Mouse (Mus musculus): ENCODE data around the gene Plcd1. TPM values are rescaled to one million over a fixed set of nuclear protein-coding genes. Genes with fewer than 3 reads are reported as not detected.

Gene Plcd1
- 25.0 and 25.6 TPM in 2 replicates for polyA plus RNA-seq (2015; fragmentation: Nextera tagmentation; extraction: Ambion mirVana)

DNA sequence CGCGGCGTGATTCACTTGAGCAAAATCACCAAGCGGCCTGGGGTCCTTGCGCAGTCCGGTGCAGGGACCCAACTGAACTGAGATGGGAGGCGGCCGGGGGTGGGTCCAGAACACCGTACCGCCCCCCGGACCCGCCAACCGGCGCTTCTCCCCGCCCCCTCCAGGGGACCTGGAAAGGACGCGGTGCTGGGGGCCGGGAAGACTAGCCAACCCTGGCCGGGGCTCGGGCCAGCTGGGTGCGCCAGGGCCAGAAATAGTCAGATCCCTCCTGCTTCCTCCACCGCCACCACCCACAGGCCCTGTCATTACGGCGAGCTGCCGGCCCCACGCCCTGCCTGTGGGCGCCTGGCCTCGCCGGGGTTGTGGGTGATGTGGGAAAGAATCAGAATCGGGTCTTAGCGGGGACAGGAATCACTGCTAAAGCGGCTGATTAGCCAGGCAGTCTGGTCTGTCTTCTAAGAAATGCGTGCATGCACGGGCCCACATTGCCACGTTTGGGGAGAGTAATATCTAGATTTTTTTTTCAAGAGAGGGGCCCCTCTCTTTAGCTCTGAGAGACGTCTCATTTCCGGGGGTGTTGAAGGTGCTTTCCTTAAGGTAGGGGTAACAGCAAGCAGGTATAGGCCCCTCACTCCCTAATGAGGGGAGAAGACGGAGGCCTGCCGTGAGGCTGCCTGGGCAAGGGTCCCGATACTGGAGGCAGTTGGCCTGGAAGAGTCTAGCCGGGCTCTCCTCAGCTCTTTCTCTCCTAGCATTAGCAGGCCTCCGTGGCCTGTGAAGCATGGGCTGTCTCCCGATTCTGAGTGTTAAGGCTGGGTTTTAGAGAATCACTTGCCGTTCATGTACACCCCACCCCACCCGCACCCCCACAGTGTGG is at the start of gene Plcd1:
Gene Plcd1 (minus strand): TSS at position 84 of the 877 bp plus-strand sequence.
- Histone ChIP-seq H3K27ac (replicated peaks) (peak within 1 kb of the TSS; percentile 65), H3K36me3 (no peaks in the 10 kb centered on the region), H3K27me3 (peaks cover 42% of the 10 kb centered on the region), H3K4me1 (replicated peaks) (peaks cover 56% of the 10 kb centered on the region), H3K4me2 (peak within 1 kb of the TSS; percentile 81), H3K9ac (peak within 1 kb of the TSS; percentile 83), H3K4me3 (peak within 1 kb of the TSS; percentile 58), H3K9me3 (no peaks in the 10 kb centered on the region)
- WGBS = 10% methylated on average over 45 of the region's 45 CpGs
- ATAC-seq (ENCODE audit: low read depth) = peak; percentile 77

GRCm38 (mm10) chr9:119142066-119142465 is 48.8 kb upstream of the Plcd1 start:
- H3K4me1 ChIP-seq (replicated peaks) = no peaks in the 10 kb centered on the region
- H3K27ac ChIP-seq (replicated peaks) = no peak overlapping the region
- 89% methylated on average over 5 of the region's 5 CpGs for WGBS
- no peak for ATAC-seq (ENCODE audit: low read depth)
- no peaks in the 10 kb centered on the region for H3K27me3 ChIP-seq
- H3K9me3 ChIP-seq = no peaks in the 10 kb centered on the region
- no peaks in the 10 kb centered on the region for H3K36me3 ChIP-seq
- H3K9ac ChIP-seq = no peak overlapping the region
- no peak overlapping the region for H3K4me2 ChIP-seq
- no peak overlapping the region for H3K4me3 ChIP-seq

GRCm38 (mm10) chr9:119138836-119139235 is 45.5 kb upstream of the Plcd1 start:
- H3K4me3 ChIP-seq = no peak overlapping the region
- no peak for ATAC-seq (ENCODE audit: low read depth)
- no peaks in the 10 kb centered on the region for H3K36me3 ChIP-seq
- H3K27me3 ChIP-seq = no peaks in the 10 kb centered on the region
- no peak overlapping the region for H3K27ac ChIP-seq (replicated peaks)
- H3K4me2 ChIP-seq = no peak overlapping the region
- H3K9me3 ChIP-seq = no peaks in the 10 kb centered on the region
- H3K9ac ChIP-seq = no peak overlapping the region
- no peaks in the 10 kb centered on the region for H3K4me1 ChIP-seq (replicated peaks)
- 89% methylated on average over 2 of the region's 2 CpGs for WGBS

DNA sequence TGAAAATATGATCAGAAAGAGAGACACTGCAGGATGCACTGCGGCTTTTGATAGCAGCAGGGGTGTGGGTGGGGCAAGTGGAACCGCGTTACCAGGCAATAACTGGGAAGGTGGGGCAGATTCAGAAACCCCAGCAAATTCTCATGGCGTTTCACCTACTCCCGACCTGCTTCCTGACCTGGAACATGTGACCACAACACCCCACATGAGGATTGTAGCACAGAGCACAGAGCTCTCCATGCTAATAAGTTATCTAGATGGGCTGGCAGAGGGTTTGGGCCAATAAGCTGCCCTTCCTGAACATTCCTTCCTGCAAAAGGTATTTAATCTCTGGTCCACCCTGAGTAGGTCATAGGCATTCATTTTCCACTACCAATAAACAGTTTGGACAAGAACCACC is 37.4 kb upstream of the Plcd1 start:
- Histone ChIP-seq H3K27ac (replicated peaks) (no peak overlapping the region), H3K9ac (no peak overlapping the region), H3K27me3 (no peaks in the 10 kb centered on the region), H3K36me3 (no peaks in the 10 kb centered on the region), H3K4me2 (no peak overlapping the region), H3K4me1 (replicated peaks) (no peaks in the 10 kb centered on the region), H3K9me3 (no peaks in the 10 kb centered on the region), H3K4me3 (no peak overlapping the region)
- no peak for ATAC-seq (ENCODE audit: low read depth)
- 61% methylated on average over 5 of the region's 5 CpGs for WGBS

GRCm38 (mm10) chr9:119128436-119129181 is 35.3 kb upstream of the Plcd1 start:
- Histone ChIP-seq H3K9me3 (no peaks in the 10 kb centered on the region), H3K27me3 (no peaks in the 10 kb centered on the region), H3K4me3 (no peak overlapping the region), H3K4me1 (replicated peaks) (no peaks in the 10 kb centered on the region), H3K36me3 (no peaks in the 10 kb centered on the region), H3K27ac (replicated peaks) (no peak overlapping the region), H3K4me2 (no peak overlapping the region), H3K9ac (no peak overlapping the region)
- WGBS = 85% methylated on average over 12 of the region's 12 CpGs
- no peak for ATAC-seq (ENCODE audit: low read depth)

- WGBS = 86% methylated on average over 18 of the region's 18 CpGs
- Histone ChIP-seq H3K27ac (replicated peaks) (no peak overlapping the region), H3K9me3 (no peaks in the 10 kb centered on the region), H3K4me1 (replicated peaks) (peaks cover 15% of the 10 kb centered on the region), H3K36me3 (no peaks in the 10 kb centered on the region), H3K9ac (no peak overlapping the region), H3K4me2 (no peak overlapping the region), H3K4me3 (no peak overlapping the region), H3K27me3 (no peaks in the 10 kb centered on the region)
- ATAC-seq (ENCODE audit: low read depth) = no peak
These were observed 29.5 kb upstream of the Plcd1 start for GRCm38 (mm10) chr9:119122596-119123369.

DNA sequence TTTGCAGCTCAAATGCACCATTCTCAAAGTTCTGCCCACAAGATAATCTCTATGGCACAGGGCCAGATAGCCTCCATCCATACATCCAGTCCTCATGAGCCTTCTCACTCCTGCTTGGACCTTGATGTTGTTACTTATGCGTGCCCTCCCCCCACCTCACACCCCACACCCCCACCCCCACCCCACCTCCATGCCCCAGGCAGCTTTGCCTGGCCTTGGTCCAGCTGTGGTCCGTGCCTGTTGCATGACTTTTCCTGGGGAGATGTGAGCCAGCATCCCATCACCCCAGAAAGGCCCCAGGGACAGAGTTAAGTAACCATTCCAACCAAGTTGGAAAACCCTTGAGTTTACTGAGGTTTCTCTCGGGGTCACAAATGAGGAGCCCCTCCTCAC is 26.9 kb upstream of the Plcd1 start:
- Histone ChIP-seq H3K36me3 (no peaks in the 10 kb centered on the region), H3K27me3 (no peaks in the 10 kb centered on the region), H3K4me1 (replicated peaks) (peaks cover 15% of the 10 kb centered on the region), H3K27ac (replicated peaks) (no peak overlapping the region), H3K9me3 (no peaks in the 10 kb centered on the region), H3K4me2 (no peak overlapping the region), H3K4me3 (no peak overlapping the region), H3K9ac (no peak overlapping the region)
- WGBS = 71% methylated on average over 3 of the region's 3 CpGs
- ATAC-seq (ENCODE audit: low read depth) = no peak

DNA sequence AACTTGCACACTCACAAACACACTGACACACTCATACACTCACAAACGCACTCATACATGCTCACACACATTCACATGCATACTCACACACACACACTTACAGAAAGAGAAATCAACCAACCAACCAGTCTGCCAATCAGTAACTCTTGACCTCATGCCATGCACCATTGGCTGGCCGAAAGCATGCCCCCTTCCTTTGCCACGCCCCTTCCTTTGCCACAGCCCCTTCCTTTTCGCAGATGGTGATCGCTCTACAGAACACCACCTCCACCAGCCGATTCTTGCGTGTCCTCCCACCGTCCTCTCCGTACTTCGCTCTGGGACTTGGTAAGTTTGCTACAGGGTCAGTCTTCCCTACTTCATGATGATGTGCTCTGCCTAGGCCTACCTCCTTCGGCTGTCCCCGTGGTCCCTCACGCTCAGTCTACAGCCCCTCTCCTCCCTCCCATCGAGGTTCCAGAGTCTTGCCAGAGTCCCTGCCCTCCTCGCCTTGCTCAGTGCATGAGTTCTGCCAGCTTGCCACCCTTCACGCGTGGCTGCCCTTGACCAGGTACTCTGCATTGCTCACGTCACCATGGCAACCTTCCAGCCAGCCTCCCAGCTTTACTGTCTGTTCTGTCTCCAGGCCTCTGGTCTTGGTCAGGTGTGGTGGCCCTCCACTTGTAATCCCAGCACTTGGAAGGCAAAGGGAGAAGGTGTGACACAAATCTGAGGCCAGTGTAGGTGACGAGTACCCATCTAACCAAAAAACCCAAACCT is 26.3 kb upstream of the Plcd1 start:
- Histone ChIP-seq H3K9me3 (no peaks in the 10 kb centered on the region), H3K27me3 (no peaks in the 10 kb centered on the region), H3K4me3 (no peak overlapping the region), H3K27ac (replicated peaks) (no peak overlapping the region), H3K36me3 (no peaks in the 10 kb centered on the region), H3K4me1 (replicated peaks) (peaks cover 15% of the 10 kb centered on the region), H3K9ac (no peak overlapping the region), H3K4me2 (no peak overlapping the region)
- ATAC-seq (ENCODE audit: low read depth) = no peak
- WGBS = 88% methylated on average over 19 of the region's 19 CpGs

GRCm38 (mm10) chr9:119114911-119115310 is 21.6 kb upstream of the Plcd1 start:
- H3K27ac ChIP-seq (replicated peaks) = no peak overlapping the region
- ATAC-seq (ENCODE audit: low read depth) = no peak
- H3K4me3 ChIP-seq = no peak overlapping the region
- H3K4me2 ChIP-seq = no peak overlapping the region
- H3K36me3 ChIP-seq = no peaks in the 10 kb centered on the region
- H3K9me3 ChIP-seq = no peaks in the 10 kb centered on the region
- no peak overlapping the region for H3K9ac ChIP-seq
- peaks cover 10% of the 10 kb centered on the region; the same call in 1 of the 2 replicates for H3K4me1 ChIP-seq (replicated peaks)
- H3K27me3 ChIP-seq = no peaks in the 10 kb centered on the region
- WGBS = 88% methylated on average over 17 of the region's 17 CpGs

DNA sequence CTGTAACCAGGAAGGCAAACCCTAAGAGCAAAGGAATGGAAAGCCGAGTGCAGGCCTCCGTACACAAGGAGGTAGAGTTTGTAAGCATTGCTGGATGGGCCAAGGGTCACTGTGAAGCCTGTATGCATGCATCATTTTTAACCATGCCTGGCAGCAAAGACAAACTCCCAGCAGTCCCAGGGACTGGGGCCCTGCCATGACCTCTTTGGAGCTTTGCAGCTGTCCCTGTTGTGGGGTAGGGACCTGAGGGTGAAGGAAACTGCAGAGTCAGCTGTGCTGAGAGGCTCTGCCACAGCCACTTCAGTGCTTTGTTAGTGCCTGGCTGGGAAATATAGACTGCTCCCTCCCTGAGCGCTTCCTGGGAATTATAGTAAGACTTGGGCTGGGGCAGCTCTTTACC is 17.3 kb upstream of the Plcd1 start:
- no peak overlapping the region for H3K4me2 ChIP-seq
- no peaks in the 10 kb centered on the region for H3K9me3 ChIP-seq
- no peaks in the 10 kb centered on the region for H3K27me3 ChIP-seq
- ATAC-seq (ENCODE audit: low read depth) = no peak
- 0 out of 2 replicates have a peak overlapping the region, but pooled peaks have one; percentile 6 for H3K27ac ChIP-seq (replicated peaks)
- H3K4me1 ChIP-seq (replicated peaks) = 0 out of 2 replicates have a peak, but pooled peaks cover 7% of the 10 kb centered on the region
- H3K9ac ChIP-seq = no peak overlapping the region
- H3K4me3 ChIP-seq = no peak overlapping the region
- no peaks in the 10 kb centered on the region for H3K36me3 ChIP-seq
- WGBS = 54% methylated on average over 3 of the region's 3 CpGs

GRCm38 (mm10) chr9:119109685-119110353 is 16.5 kb upstream of the Plcd1 start:
- no peak for ATAC-seq (ENCODE audit: low read depth)
- H3K4me1 ChIP-seq (replicated peaks) = 0 out of 2 replicates have a peak, but pooled peaks cover 7% of the 10 kb centered on the region
- no peak overlapping the region for H3K27ac ChIP-seq (replicated peaks)
- H3K27me3 ChIP-seq = no peaks in the 10 kb centered on the region
- no peak overlapping the region for H3K9ac ChIP-seq
- no peaks in the 10 kb centered on the region for H3K9me3 ChIP-seq
- no peak overlapping the region for H3K4me3 ChIP-seq
- 67% methylated on average over 12 of the region's 12 CpGs for WGBS
- H3K4me2 ChIP-seq = no peak overlapping the region
- no peaks in the 10 kb centered on the region for H3K36me3 ChIP-seq
